Mouse (Mus musculus) fat pad, adult 2 months (tissue): ENCODE results near the gene Cd300a.
"Not testable (repeated sequence)": the region's sequence is repeated elsewhere in the genome, so short reads cannot be mapped to it uniquely, and the experiment has no call there.

Experiments used
- DNase-seq: peaks from one replicate; pipeline ENCODE4 v3.0.0-alpha.2; 2011; ENCODE audit warnings: low read depth, low spot score; ENCODE audit errors: extremely low read depth

Gene Cd300a

DNA sequence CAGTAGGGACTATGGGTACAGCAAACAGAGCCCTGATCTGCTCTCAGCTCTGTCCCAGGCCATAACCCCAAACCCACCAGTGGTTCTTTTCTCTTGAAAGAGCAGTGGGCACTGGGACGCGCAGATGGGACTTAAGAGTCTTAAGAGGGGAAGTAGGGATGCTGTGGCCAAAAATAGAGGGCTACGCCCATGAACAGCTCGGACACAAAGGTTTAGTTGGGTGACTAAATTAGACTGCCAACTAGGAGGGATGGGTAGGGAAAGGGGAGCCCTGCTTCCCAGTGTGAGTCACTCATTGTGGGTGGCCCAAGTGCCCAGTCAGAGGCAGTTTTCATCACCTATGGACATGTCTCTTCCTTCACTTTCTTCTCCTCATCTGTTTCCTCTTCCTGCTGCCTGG lies 13.4 kb downstream of the Cd300a start:
- no peak for DNase-seq

- DNase-seq, result no peak
These were observed 17.7 kb downstream of the Cd300a start for GRCm38 (mm10) chr11:114907567-114907966.

- no peak for DNase-seq
These were observed 18.2 kb downstream of the Cd300a start for GRCm38 (mm10) chr11:114908086-114908485.

- DNase-seq, result not testable (repeated sequence)
These were observed 19.7 kb downstream of the Cd300a start for GRCm38 (mm10) chr11:114909538-114909937.

DNA sequence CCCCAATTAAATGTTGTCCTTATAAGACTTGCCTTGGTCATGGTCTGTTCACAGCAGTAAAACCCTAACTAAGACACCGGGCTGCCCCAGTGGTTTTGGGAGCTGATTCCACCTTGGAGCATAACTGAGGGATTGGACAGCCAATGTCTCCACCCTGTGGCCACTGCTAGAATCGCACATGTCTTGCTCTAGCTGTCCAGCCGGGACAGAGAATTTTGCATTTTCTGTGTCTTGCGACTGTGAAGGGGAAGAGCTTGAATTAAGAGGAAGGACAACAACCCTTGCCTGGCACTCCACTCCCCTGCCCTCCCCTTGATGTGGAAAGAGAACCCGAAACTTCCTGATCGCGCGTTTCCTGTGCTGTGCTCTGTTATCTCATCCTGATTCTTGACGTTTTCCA lies 23.0 kb downstream of the Cd300a start:
- DNase-seq, result no peak

DNA sequence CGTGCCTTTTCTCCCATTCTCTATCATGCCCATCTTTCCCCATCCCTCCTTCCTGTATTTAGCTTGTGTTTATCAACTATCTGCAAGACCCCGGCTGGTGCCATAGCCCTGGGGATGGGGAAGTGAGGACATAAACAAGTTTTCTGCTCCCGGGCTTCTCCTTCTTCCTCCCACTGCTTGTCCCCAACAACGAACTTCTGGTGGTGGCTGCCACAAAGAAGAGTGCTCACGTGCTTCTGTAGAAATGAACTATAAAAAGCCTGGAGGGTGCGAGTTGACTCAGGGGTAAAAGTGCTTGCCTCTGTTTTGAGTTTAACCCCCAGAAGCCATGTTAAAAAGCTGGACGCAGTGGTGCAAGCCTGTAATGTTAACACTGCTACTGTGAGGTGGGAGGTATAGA lies 25.1 kb downstream of the Cd300a start:
- DNase-seq, result no peak

DNA sequence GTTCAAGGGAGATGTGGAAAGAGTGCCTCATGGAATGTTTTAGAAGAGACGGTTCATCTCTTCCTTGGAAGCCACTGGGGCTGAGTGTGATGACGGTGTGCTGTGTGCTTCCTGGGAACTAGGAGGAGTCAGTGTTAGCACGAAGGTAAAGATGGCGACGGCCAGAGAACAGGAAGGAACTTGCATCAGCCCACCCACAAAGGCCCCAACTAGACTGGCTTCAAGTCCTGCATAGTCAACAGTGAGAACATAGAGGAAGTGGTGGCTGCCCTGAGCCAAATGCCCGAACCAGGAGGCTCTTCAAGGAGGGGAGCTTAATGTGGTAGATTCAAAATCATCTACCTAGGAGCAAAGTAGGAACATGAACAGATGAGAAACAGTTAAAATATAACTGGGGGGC lies 27.3 kb downstream of the Cd300a start:
- no peak for DNase-seq

DNA sequence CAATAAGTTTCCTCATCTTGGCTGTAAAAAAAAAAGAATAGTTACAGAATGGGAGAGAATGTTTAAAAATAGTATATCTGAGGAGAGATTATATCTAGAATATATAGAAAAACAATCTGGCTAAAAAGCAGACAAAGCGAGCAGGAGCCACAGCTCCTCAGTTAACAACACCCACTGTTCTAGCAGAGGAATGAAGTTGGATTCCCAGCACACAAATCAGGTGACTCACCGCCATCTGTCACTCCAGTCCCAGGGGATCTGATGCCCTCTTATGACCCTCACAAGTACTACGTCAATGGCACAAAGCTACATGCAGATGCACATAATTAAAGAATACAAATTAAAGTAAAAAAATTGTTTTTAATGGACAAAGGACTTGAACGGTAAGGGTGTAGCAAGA lies 32.6 kb downstream of the Cd300a start:
- DNase-seq, result no peak

GRCm38 (mm10) chr11:114923961-114924360 lies 34.1 kb downstream of the Cd300a start:
- DNase-seq, result no peak

- no peak for DNase-seq
These were observed 39.7 kb downstream of the Cd300a start for GRCm38 (mm10) chr11:114929581-114929980.

- DNase-seq, result no peak
These were observed 41.2 kb downstream of the Cd300a start for GRCm38 (mm10) chr11:114931041-114931440.

DNA sequence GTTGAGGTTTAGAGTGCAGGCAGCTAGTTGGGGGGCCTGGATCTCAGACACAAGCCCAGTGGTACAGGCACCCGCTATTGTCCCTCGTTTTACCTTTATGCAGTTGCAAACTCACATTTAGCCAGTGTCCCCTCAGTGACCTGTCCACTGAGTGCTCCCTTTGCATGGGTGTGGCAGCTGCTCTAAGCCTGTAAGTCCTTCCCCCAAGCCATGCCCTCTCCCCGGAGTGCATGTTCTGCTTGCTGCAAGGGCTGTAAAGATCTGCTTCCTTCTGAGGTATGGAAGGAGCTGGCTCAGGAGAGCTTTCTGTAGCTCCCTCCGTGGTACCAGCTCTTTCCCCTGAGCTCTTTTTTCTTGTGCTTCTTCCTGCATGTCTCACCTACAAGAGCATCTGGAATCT lies 43.8 kb downstream of the Cd300a start:
- no peak for DNase-seq

GRCm38 (mm10) chr11:114934144-114934543 lies 44.3 kb downstream of the Cd300a start, which contains the start of gene Cd300lb:
TSS of gene Cd300lb (minus strand) at chr11:114934386.
- no peak for DNase-seq
